Mouse (Mus musculus) CH12.LX (cell line): ENCODE measurements around the gene Qpctl. TPM values are rescaled to one million over a fixed set of nuclear protein-coding genes. Genes with fewer than 3 reads are reported as not detected.
A peak's percentile ranks its signal among the peaks of the same experiment; 100 is the strongest.

ENCODE experiments used
- DNase-seq: peaks from one replicate; pipeline ENCODE4 v3.0.0-alpha.2; 2013; ENCODE audit errors: extremely low read depth
- H3K27ac ChIP-seq: 2 replicates; pipeline ENCODE4 v1.5.1; 2012; ENCODE audit warnings: low read depth, mild to moderate bottlenecking, control low read depth, moderate library complexity; ENCODE audit not compliant: insufficient read depth
- H3K27me3 ChIP-seq: replicated peaks from 2 replicates; pipeline ENCODE3; 2012; ENCODE audit warnings: inconsistent platforms
- H3K36me3 ChIP-seq, 2 experiments: replicated peaks in 1 of 2; 2 replicates each; pipeline versions ENCODE3 to v1.6.1; 2012; ENCODE audit warnings: inconsistent platforms in 1 of 2, low read length in 1 of 2, mild to moderate bottlenecking in 1 of 2, mixed read lengths in 1 of 2, moderate library complexity in 1 of 2; ENCODE audit not compliant: control insufficient read depth in 1 of 2, insufficient read depth in 1 of 2
- H3K4me1 ChIP-seq, 2 experiments: 2 replicates each; pipeline ENCODE4 v1.6.1; 2012; ENCODE audit warnings: inconsistent platforms in 1 of 2, moderate library complexity in 1 of 2; ENCODE audit not compliant: insufficient read depth in 2 of 2, control insufficient read depth in 1 of 2
- H3K4me2 ChIP-seq: 2 replicates; pipeline ENCODE4 v1.6.1; 2012; ENCODE audit warnings: low read depth, mild to moderate bottlenecking, control low read depth; ENCODE audit not compliant: poor library complexity, insufficient read depth, severe bottlenecking
- H3K4me3 ChIP-seq, 3 experiments: fragments of 150-350 bp in 1 of 3; sonication (generic) in 1 of 3; replicated peaks in 1 of 3; 2 replicates each; pipeline versions ENCODE3 to v1.5.1; 2011 to 2012; ENCODE audit warnings: low read depth in 2 of 3, low read length in 2 of 3, mild to moderate bottlenecking in 2 of 3, moderate library complexity in 2 of 3, control low read depth in 1 of 3, improper control_type of control experiment in 1 of 3, inconsistent platforms in 1 of 3, mixed read lengths in 1 of 3; ENCODE audit not compliant: poor library complexity in 1 of 3
- H3K79me2 ChIP-seq: replicated peaks from 2 replicates; pipeline ENCODE4 v1.6.1; 2012; ENCODE audit warnings: mild to moderate bottlenecking, moderate library complexity; ENCODE audit not compliant: control insufficient read depth, poor library complexity, insufficient read depth, severe bottlenecking; ENCODE audit errors: extremely low read depth
- H3K9ac ChIP-seq: 2 replicates; pipeline ENCODE4 v1.6.1; 2012; ENCODE audit warnings: low read depth, mild to moderate bottlenecking, control low read depth, moderate library complexity; ENCODE audit not compliant: insufficient read depth
- H3K9me3 ChIP-seq: replicated peaks from 2 replicates; pipeline ENCODE3; 2012; ENCODE audit warnings: low read length, inconsistent platforms, mixed read lengths
- BHLHE40 ChIP-seq: IDR thresholded peaks from 2 replicates; pipeline ENCODE4 v1.6.1; 2011; ENCODE audit warnings: mild to moderate bottlenecking, low read depth, low read length, improper control_type of control experiment
- CHD1 ChIP-seq: IDR thresholded peaks from 2 replicates; pipeline ENCODE4 v1.6.1; 2012; ENCODE audit warnings: low read depth, low read length, improper control_type of control experiment, inconsistent platforms
- CHD2 ChIP-seq: IDR thresholded peaks from 2 replicates; pipeline ENCODE4 v1.6.1; 2011; ENCODE audit warnings: low read length, improper control_type of control experiment
- CTCF ChIP-seq, 2 experiments: IDR thresholded peaks in 1 of 2; conservative IDR thresholded peaks in 1 of 2; 2 replicates each; pipeline ENCODE4 v1.5.1; 2011 to 2012; ENCODE audit warnings: low read depth in 2 of 2, low read length in 2 of 2, improper control_type of control experiment in 1 of 2, inconsistent platforms in 1 of 2, mild to moderate bottlenecking in 1 of 2, moderate library complexity in 1 of 2
- E2F4 ChIP-seq: IDR thresholded peaks from 2 replicates; pipeline ENCODE4 v1.6.1; 2011; ENCODE audit warnings: low read depth, low read length, improper control_type of control experiment; ENCODE audit not compliant: insufficient replicate concordance
- ELF1 ChIP-seq: IDR thresholded peaks from 2 replicates; pipeline ENCODE4 v1.6.1; 2014; ENCODE audit warnings: low read depth, mild to moderate bottlenecking, inconsistent platforms, low read length, improper control_type of control experiment
- GABPA ChIP-seq: IDR thresholded peaks from 2 replicates; pipeline ENCODE4 v1.6.1; 2012; ENCODE audit warnings: low read depth, low read length, improper control_type of control experiment, inconsistent platforms; ENCODE audit not compliant: insufficient replicate concordance
- HCFC1 ChIP-seq: IDR thresholded peaks from 2 replicates; pipeline ENCODE4 v1.6.1; 2012; ENCODE audit warnings: low read depth, mild to moderate bottlenecking, inconsistent platforms, low read length, improper control_type of control experiment
- IRF4 ChIP-seq: IDR thresholded peaks from 2 replicates; pipeline ENCODE4 v1.6.1; 2014; ENCODE audit warnings: low read depth, mild to moderate bottlenecking, inconsistent platforms, low read length, improper control_type of control experiment
- JUND ChIP-seq: conservative IDR thresholded peaks from 2 replicates; pipeline ENCODE4 v1.6.1; 2011; ENCODE audit warnings: low read depth, low read length, improper control_type of control experiment
- KAT2A ChIP-seq: IDR thresholded peaks from 2 replicates; pipeline ENCODE4 v1.6.1; 2012; ENCODE audit warnings: low read length, improper control_type of control experiment, inconsistent platforms; ENCODE audit not compliant: insufficient replicate concordance
- MAFK ChIP-seq: IDR thresholded peaks from 2 replicates; pipeline ENCODE4 v1.6.1; 2011; ENCODE audit warnings: low read length, improper control_type of control experiment; ENCODE audit not compliant: insufficient replicate concordance
- MAX ChIP-seq: IDR thresholded peaks from 2 replicates; pipeline ENCODE4 v1.6.1; 2011; ENCODE audit warnings: low read length, improper control_type of control experiment
- MAZ ChIP-seq: IDR thresholded peaks from 2 replicates; pipeline ENCODE4 v1.6.1; 2012; ENCODE audit warnings: low read depth, mild to moderate bottlenecking, inconsistent platforms, low read length, improper control_type of control experiment, moderate library complexity
- MEF2A ChIP-seq: IDR thresholded peaks from 2 replicates; pipeline ENCODE4 v1.6.1; 2014; ENCODE audit warnings: low read depth, mild to moderate bottlenecking, inconsistent platforms, low read length, improper control_type of control experiment, borderline replicate concordance
- MXI1 ChIP-seq: IDR thresholded peaks from 2 replicates; pipeline ENCODE4 v1.6.1; 2011; ENCODE audit warnings: mild to moderate bottlenecking, low read depth, low read length, improper control_type of control experiment
- MYC ChIP-seq: IDR thresholded peaks from 2 replicates; pipeline ENCODE4 v1.6.1; 2011; ENCODE audit warnings: low read depth, mild to moderate bottlenecking, improper control_type of control experiment, low read length
- NELFE ChIP-seq: IDR thresholded peaks from 2 replicates; pipeline ENCODE4 v1.6.1; 2011; ENCODE audit warnings: low read depth, low read length, improper control_type of control experiment
- NRF1 ChIP-seq: IDR thresholded peaks from 2 replicates; pipeline ENCODE4 v1.6.1; 2014; ENCODE audit warnings: low read depth, mild to moderate bottlenecking, inconsistent platforms, low read length, improper control_type of control experiment, moderate library complexity
- POLR2A ChIP-seq: IDR thresholded peaks from 2 replicates; pipeline ENCODE4 v1.6.1; 2011; ENCODE audit warnings: low read depth, mild to moderate bottlenecking, improper control_type of control experiment, low read length
- POLR2AphosphoS2 ChIP-seq: IDR thresholded peaks from 2 replicates; pipeline ENCODE4 v1.6.1; 2011; ENCODE audit warnings: low read depth, low read length, improper control_type of control experiment
- RAD21 ChIP-seq: IDR thresholded peaks from 2 replicates; pipeline ENCODE4 v1.6.1; 2011; ENCODE audit warnings: low read depth, mild to moderate bottlenecking, low read length, improper control_type of control experiment, moderate library complexity
- SIN3A ChIP-seq: IDR thresholded peaks from 2 replicates; pipeline ENCODE4 v1.6.1; 2012; ENCODE audit warnings: low read length, improper control_type of control experiment, inconsistent platforms
- SMC3 ChIP-seq: IDR thresholded peaks from 2 replicates; pipeline ENCODE4 v1.6.1; 2011; ENCODE audit warnings: low read depth, low read length, improper control_type of control experiment
- TCF12 ChIP-seq: IDR thresholded peaks from 2 replicates; pipeline ENCODE4 v1.6.1; 2014; ENCODE audit warnings: low read depth, mild to moderate bottlenecking, inconsistent platforms, low read length, improper control_type of control experiment
- USF1 ChIP-seq: IDR thresholded peaks from 2 replicates; pipeline ENCODE4 v1.6.1; 2014; ENCODE audit warnings: low read depth, mild to moderate bottlenecking, inconsistent platforms, low read length, improper control_type of control experiment
- ZC3H11A ChIP-seq: IDR thresholded peaks from 2 replicates; pipeline ENCODE4 v1.6.1; 2012; ENCODE audit warnings: low read depth, mild to moderate bottlenecking, inconsistent platforms, low read length, improper control_type of control experiment
- ZKSCAN1 ChIP-seq: IDR thresholded peaks from 2 replicates; pipeline ENCODE4 v1.6.1; 2012; ENCODE audit warnings: low read depth, inconsistent platforms, low read length, improper control_type of control experiment, borderline replicate concordance
- ZMIZ1 ChIP-seq: IDR thresholded peaks from 2 replicates; pipeline ENCODE4 v1.6.1; 2012; ENCODE audit warnings: low read depth, mild to moderate bottlenecking, inconsistent platforms, low read length, improper control_type of control experiment
- dilution Hi-C: fragments of 300-500 bp; cut with MboI; formaldehyde crosslinking; loops from 2 replicates; pipeline ENCODE4 v1.14.3; 2020; ENCODE audit warnings: low sequenced_read_pairs; ENCODE audit not compliant: extremely low pct_unique_long_range_greater_than_20kb, extremely low pct_ligation_motif_present
- in situ Hi-C: fragments of 300-500 bp; cut with MboI; formaldehyde crosslinking; loops from 3 replicates; pipeline ENCODE4 v1.14.3; 2019; ENCODE audit warnings: low sequenced_read_pairs, low pct_ligation_motif_present, low pct_unique_long_range_greater_than_20kb, mixed read lengths
- polyA plus RNA-seq: library from polyadenylated mRNA; unstranded; fragments of >175 nt; gene quantifications from 2 replicates; pipeline ENCODE4 v1.2.1, GENCODE M21; 2012; ENCODE audit warnings: low read depth; ENCODE audit not compliant: insufficient read length
- total RNA-seq, 2 experiments: library from RNA; depleted of rRNA; stranded (reverse); fragments of 300-350 nt in 1 of 2; fragments of >200 nt in 1 of 2; gene quantifications; 2 replicates each; pipeline ENCODE4 v1.2.3; 2012 to 2014

Qpctl gene
- total and polyA plus RNA-seq, 3 experiments, result 5.2 to 9.8 (median 9.6) TPM

DNA sequence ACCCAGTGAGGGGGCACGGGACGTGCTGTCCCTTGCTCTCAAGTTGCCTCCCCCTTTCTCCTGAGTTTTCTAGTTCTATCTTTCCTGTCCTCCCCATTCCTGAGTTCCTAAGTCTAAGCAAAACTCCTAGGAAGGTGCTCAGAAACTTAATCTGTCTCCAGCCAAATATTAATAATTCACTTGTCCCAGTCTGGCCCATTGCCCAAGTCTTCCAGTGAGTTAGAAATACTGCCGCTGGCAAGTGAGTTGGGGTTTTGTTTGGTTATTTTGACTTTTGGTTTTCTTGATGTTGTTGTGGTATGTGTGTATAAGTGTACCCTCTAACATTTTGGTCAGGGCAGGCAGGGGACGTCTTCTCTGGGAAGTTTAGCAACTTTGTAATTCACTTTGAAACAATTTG lies 27.4 kb downstream of the Qpctl start:
- in situ Hi-C loops, result no loop called here
- Histone ChIP-seq H3K36me3 (peaks cover 5 to 29% of the 10 kb centered on the region in 2 experiments), H3K4me3 (no peak overlapping the region), H3K9me3 (peaks cover 8% of the 10 kb centered on the region), H3K4me1 (peaks cover 9 to 16% of the 10 kb centered on the region in 2 experiments; a peak in 3 of 4 replicates), H3K27ac (no peak overlapping the region), H3K9ac (no peak overlapping the region), H3K4me2 (no peak overlapping the region), H3K27me3 (no peaks in the 10 kb centered on the region), H3K79me2 (peaks cover 21% of the 10 kb centered on the region)
- dilution Hi-C loops, result no loop called here
- no peak for DNase-seq
- TF ChIP-seq POLR2A, result no peak
- no peak for TF ChIP-seq CHD2
- TF ChIP-seq BHLHE40, result no peak
- TF ChIP-seq SIN3A, result no peak
- no peak for TF ChIP-seq MXI1
- no peak for TF ChIP-seq IRF4
- no peak for TF ChIP-seq POLR2AphosphoS2
- no peak for TF ChIP-seq CHD1
- no peak for TF ChIP-seq MAFK
- no peak for TF ChIP-seq E2F4
- TF ChIP-seq MYC, result no peak
- TF ChIP-seq JUND, result no peak
- no peak for TF ChIP-seq CTCF (conservative IDR thresholded peaks at IDR 0.05 in 1 of 2, IDR thresholded peaks at IDR 0.05 in 1 of 2; ENCODE audit: low read depth in 2 of 2, low read length in 2 of 2)
- no peak for TF ChIP-seq RAD21
- no peak for TF ChIP-seq ZC3H11A

DNA sequence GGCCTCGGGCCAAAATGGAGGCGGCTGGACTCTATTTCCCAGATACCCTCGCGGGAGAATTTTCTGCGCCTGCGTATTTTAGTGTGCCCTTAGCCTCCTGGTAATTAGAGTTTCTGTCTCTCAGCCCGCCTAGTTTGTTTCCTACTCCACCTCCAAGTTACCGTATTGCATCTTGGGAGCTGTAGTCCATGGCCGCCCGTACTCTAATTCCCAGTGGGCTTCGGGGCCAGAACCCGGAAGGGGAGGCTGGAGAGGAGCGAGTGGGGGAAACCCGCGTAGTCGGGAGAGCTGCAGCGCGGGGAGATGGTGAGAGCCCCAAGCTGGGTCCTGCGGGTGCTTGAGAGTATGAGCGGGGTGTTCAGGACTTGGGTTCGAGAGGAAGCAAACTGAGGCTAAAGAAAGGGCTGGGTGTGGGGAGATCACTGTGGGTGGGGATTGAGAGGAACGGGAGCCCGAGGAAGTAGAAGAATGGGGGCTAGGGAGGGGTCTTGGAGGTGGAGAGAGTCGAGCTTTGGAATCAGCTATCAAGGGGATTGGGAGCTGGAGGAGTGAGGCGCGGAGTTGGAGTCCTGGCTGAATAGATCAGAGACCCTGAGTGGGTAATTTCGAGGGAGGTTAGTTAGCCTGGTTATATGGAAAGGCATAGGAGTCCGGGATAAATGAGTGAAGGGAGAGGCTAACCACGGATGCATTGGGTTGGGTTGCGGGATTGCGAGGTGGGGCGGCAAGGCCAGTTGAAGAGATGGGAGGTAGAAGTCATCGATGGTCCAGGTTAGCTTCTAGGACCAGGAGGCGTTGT lies 29.3 kb downstream of the Qpctl start, which contains the start of gene Fbxo46:
Gene Fbxo46 (plus strand): TSS at position 229 of the 799 bp plus-strand sequence.
- H3K79me2 ChIP-seq, result peaks cover 21% of the 10 kb centered on the region
- TF ChIP-seq E2F4 (no peak), CHD2 (peak; percentile 64; the same call in 1 of the 2 replicates), ZMIZ1 (peak; percentile 90), POLR2AphosphoS2 (peak; percentile 66; the same call in 1 of the 2 replicates), MEF2A (0 out of 2 replicates have a peak, but pooled peaks have one; percentile 26), JUND (no peak), ZKSCAN1 (no peak), NELFE (peak; percentile 96), MYC (peak; percentile 51; the same call in 1 of the 2 replicates), TCF12 (peak; percentile 87), NRF1 (peak; percentile 85), GABPA (peak; percentile 78; the same call in 1 of the 2 replicates), IRF4 (peak; percentile 39; the same call in 1 of the 2 replicates), MAZ (peak; percentile 60), SIN3A (peak; percentile 91), ELF1 (peak; percentile 100), USF1 (no peak), KAT2A (peak; percentile 97), HCFC1 (peak; percentile 100), MAX (no peak), SMC3 (no peak), POLR2A (peak; percentile 98), MXI1 (peak; percentile 70; the same call in 1 of the 2 replicates)
- peak; percentile 99 for DNase-seq
- in situ Hi-C loops, result no loop called here
- dilution Hi-C loops, result no loop called here
- H3K4me2 ChIP-seq, result peak within 1 kb of the TSS; percentile 48
- H3K4me3 ChIP-seq, result peak within 1 kb of the TSS; percentile 63 to 95 (median 67)
- H3K9ac ChIP-seq, result peak within 1 kb of the TSS; percentile 93
- peaks cover 10% of the 10 kb centered on the region for H3K9me3 ChIP-seq
- H3K4me1 ChIP-seq, result peaks cover 9 to 16% of the 10 kb centered on the region in 2 experiments; a peak in 3 of 4 replicates
- no peak within 1 kb of the TSS for H3K27ac ChIP-seq
- H3K27me3 ChIP-seq, result no peaks in the 10 kb centered on the region
- peaks cover 0 to 12% of the 10 kb centered on the region in 2 experiments for H3K36me3 ChIP-seq
